Mouse (Mus musculus): Measurements from ENCODE around the gene Epha1. TPM values are rescaled to one million over a fixed set of nuclear protein-coding genes. Genes with fewer than 3 reads are reported as not detected.
A peak's percentile ranks its signal among the peaks of the same experiment; 100 is the strongest.

Gene Epha1
- polyA plus RNA-seq, 1 experiment from 2014 or later, result 0.27 TPM

GRCm38 (mm10) chr6:42376016-42376415 lies 2.9 kb upstream of the Epha1 start:
- 57% methylated on average over 4 of the region's 4 CpGs for WGBS
- no peaks in the 10 kb centered on the region for H3K36me3 ChIP-seq (ENCODE audit: control insufficient read depth, insufficient read depth)
- ATAC-seq, result no peak
- H3K9ac ChIP-seq (replicated peaks; ENCODE audit: low read depth, low read length), result no peak overlapping the region
- no peak overlapping the region for H3K27ac ChIP-seq (ENCODE audit: low read length)
- no peak overlapping the region for H3K4me3 ChIP-seq (replicated peaks; ENCODE audit: low read length)
- H3K27me3 ChIP-seq (replicated peaks; ENCODE audit: control insufficient read depth, insufficient read depth, low read length), result no peaks in the 10 kb centered on the region; the same call in 1 of the 2 replicates
- H3K9me3 ChIP-seq (ENCODE audit: control insufficient read depth, low read length), result no peaks in the 10 kb centered on the region
- H3K4me1 ChIP-seq (replicated peaks; ENCODE audit: control insufficient read depth, insufficient read depth, low read length), result peaks cover 10% of the 10 kb centered on the region
- H3K4me2 ChIP-seq (ENCODE audit: low read length), result no peak overlapping the region

DNA sequence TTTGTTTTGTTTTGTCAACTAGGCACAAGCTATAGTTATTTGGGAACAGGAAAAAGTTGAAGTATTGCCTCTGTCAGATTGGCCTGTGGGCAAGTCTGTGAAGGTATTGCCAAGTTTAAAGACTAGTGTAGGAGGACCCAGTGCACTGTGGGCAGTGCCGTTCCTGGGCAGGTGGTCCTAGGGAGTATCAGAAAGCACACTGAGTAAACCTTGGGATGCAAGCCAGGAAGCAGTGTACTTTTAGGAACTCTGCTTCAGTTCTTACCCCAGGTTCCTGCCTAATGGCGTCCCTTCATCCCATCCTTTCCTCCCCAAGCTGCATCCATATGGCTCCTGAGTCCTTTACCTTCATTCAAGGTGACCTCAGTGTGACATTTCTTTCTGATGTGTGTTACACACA lies 2.1 kb upstream of the Epha1 start:
- H3K9me3 ChIP-seq (ENCODE audit: control insufficient read depth, low read length), result no peaks in the 10 kb centered on the region
- 68% methylated on average over 2 of the region's 2 CpGs for WGBS
- H3K9ac ChIP-seq (replicated peaks; ENCODE audit: low read depth, low read length), result no peak overlapping the region
- H3K36me3 ChIP-seq (ENCODE audit: control insufficient read depth, insufficient read depth), result no peaks in the 10 kb centered on the region
- peaks cover 10% of the 10 kb centered on the region for H3K4me1 ChIP-seq (replicated peaks; ENCODE audit: control insufficient read depth, insufficient read depth, low read length)
- ATAC-seq, result no peak
- H3K4me2 ChIP-seq (ENCODE audit: low read length), result no peak overlapping the region
- H3K4me3 ChIP-seq (replicated peaks; ENCODE audit: low read length), result no peak overlapping the region
- H3K27ac ChIP-seq (ENCODE audit: low read length), result no peak overlapping the region
- H3K27me3 ChIP-seq (replicated peaks; ENCODE audit: control insufficient read depth, insufficient read depth, low read length), result no peaks in the 10 kb centered on the region; the same call in 1 of the 2 replicates

- H3K4me2 ChIP-seq (ENCODE audit: low read length), result no peak overlapping the region
- no peak overlapping the region for H3K9ac ChIP-seq (replicated peaks; ENCODE audit: low read depth, low read length)
- ATAC-seq, result no peak
- no peaks in the 10 kb centered on the region for H3K36me3 ChIP-seq (ENCODE audit: control insufficient read depth, insufficient read depth)
- WGBS, result 62% methylated on average over 4 of the region's 4 CpGs
- no peak overlapping the region for H3K27ac ChIP-seq (ENCODE audit: low read length)
- H3K4me1 ChIP-seq (replicated peaks; ENCODE audit: control insufficient read depth, insufficient read depth, low read length), result peaks cover 10% of the 10 kb centered on the region
- no peaks in the 10 kb centered on the region; the same call in 1 of the 2 replicates for H3K27me3 ChIP-seq (replicated peaks; ENCODE audit: control insufficient read depth, insufficient read depth, low read length)
- no peak overlapping the region for H3K4me3 ChIP-seq (replicated peaks; ENCODE audit: low read length)
- no peaks in the 10 kb centered on the region for H3K9me3 ChIP-seq (ENCODE audit: control insufficient read depth, low read length)
Measured at GRCm38 (mm10) chr6:42374701-42375100, 1.6 kb upstream of the Epha1 start.

GRCm38 (mm10) chr6:42373669-42374430 lies 782 bp upstream of the Epha1 start:
- no peaks in the 10 kb centered on the region; the same call in 1 of the 2 replicates for H3K27me3 ChIP-seq (replicated peaks; ENCODE audit: control insufficient read depth, insufficient read depth, low read length)
- 0 out of 2 replicates have a peak, but pooled peaks have one; percentile 6 for ATAC-seq
- no peaks in the 10 kb centered on the region for H3K36me3 ChIP-seq (ENCODE audit: control insufficient read depth, insufficient read depth)
- H3K9ac ChIP-seq (replicated peaks; ENCODE audit: low read depth, low read length), result no peak overlapping the region
- peak overlapping the region; percentile 69 for H3K4me2 ChIP-seq (ENCODE audit: low read length)
- H3K27ac ChIP-seq (ENCODE audit: low read length), result no peak overlapping the region
- H3K4me3 ChIP-seq (replicated peaks; ENCODE audit: low read length), result peak overlapping the region; percentile 37
- H3K4me1 ChIP-seq (replicated peaks; ENCODE audit: control insufficient read depth, insufficient read depth, low read length), result peaks cover 10% of the 10 kb centered on the region
- H3K9me3 ChIP-seq (ENCODE audit: control insufficient read depth, low read length), result no peaks in the 10 kb centered on the region
- 42% methylated on average over 7 of the region's 7 CpGs for WGBS

DNA sequence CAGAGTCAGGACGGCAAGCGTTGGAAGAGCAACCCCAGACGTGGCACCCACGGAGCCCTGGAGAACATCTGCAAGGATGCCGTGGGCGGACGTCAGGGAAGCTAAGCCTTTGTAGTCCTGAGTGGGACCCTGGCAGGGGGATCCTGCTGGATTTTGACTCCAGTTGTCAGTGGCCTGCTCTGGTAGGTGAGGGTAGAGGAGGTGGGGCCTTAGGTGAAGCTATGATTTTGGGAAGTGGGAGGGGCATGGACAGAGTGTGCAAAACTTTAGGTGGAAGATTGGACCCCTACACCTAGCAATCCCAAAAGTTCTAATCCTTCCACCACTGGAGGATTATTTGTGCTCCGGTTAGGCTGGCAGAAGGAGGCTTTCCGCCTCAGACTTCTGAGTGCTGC lies 650 bp downstream of the Epha1 start:
- Histone ChIP-seq H3K4me1 (replicated peaks; ENCODE audit: control insufficient read depth, insufficient read depth, low read length) (peaks cover 10% of the 10 kb centered on the region), H3K4me2 (ENCODE audit: low read length) (no peak overlapping the region), H3K27me3 (replicated peaks; ENCODE audit: control insufficient read depth, insufficient read depth, low read length) (no peaks in the 10 kb centered on the region; the same call in 1 of the 2 replicates), H3K36me3 (ENCODE audit: control insufficient read depth, insufficient read depth) (no peaks in the 10 kb centered on the region), H3K27ac (ENCODE audit: low read length) (no peak overlapping the region), H3K4me3 (replicated peaks; ENCODE audit: low read length) (no peak overlapping the region), H3K9me3 (ENCODE audit: control insufficient read depth, low read length) (no peaks in the 10 kb centered on the region), H3K9ac (replicated peaks; ENCODE audit: low read depth, low read length) (no peak overlapping the region)
- ATAC-seq, result no peak
- WGBS, result 22% methylated on average over 9 of the region's 9 CpGs

- Histone ChIP-seq H3K36me3 (ENCODE audit: control insufficient read depth, insufficient read depth) (no peaks in the 10 kb centered on the region), H3K4me2 (ENCODE audit: low read length) (no peak overlapping the region), H3K4me1 (replicated peaks; ENCODE audit: control insufficient read depth, insufficient read depth, low read length) (peaks cover 10% of the 10 kb centered on the region), H3K27me3 (replicated peaks; ENCODE audit: control insufficient read depth, insufficient read depth, low read length) (no peaks in the 10 kb centered on the region; the same call in 1 of the 2 replicates), H3K27ac (ENCODE audit: low read length) (no peak overlapping the region), H3K9ac (replicated peaks; ENCODE audit: low read depth, low read length) (no peak overlapping the region), H3K4me3 (replicated peaks; ENCODE audit: low read length) (no peak overlapping the region), H3K9me3 (ENCODE audit: control insufficient read depth, low read length) (no peaks in the 10 kb centered on the region)
- 8% methylated on average over 3 of the region's 3 CpGs for WGBS
- ATAC-seq, result no peak
Measured at GRCm38 (mm10) chr6:42372001-42372400, 1.1 kb downstream of the Epha1 start.

DNA sequence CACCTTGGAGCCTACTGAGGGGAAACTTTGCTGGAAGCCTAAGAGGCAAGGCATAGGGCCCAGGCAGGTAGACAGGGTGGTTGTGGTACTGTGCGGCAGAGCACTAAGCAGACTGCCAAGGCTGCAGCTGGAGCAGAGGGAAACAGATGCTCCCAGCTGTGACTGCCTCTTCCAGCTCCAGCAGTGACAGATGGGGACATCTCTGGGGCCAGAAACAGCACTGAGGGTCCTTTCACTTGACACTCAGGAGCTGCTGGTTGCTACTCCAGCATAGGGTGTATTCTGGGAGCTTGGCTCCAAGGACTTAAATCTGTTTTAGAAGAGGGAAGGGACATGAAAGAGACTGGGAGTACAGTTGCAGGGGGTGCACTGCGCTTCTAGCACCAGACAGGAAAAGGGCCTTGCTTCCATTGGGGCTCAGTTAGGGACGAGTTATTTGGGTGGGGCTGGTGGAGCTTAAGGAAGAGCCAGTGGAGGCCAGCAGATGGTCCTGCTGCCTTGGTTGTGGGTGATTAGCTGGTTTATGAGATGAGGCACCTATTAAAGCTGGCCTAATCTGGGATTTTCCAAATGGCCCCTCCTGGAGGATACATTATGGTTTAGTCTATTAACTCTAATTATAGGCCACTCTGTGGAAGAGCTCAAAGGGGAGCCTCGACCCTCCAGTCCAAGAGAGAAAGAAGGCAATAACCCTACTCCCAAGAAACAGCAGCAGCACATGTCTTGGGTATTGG lies 2.3 kb downstream of the Epha1 start:
- Histone ChIP-seq H3K4me1 (replicated peaks; ENCODE audit: control insufficient read depth, insufficient read depth, low read length) (peaks cover 10% of the 10 kb centered on the region), H3K36me3 (ENCODE audit: control insufficient read depth, insufficient read depth) (no peaks in the 10 kb centered on the region), H3K4me3 (replicated peaks; ENCODE audit: low read length) (no peak overlapping the region), H3K27ac (ENCODE audit: low read length) (no peak overlapping the region), H3K9me3 (ENCODE audit: control insufficient read depth, low read length) (no peaks in the 10 kb centered on the region), H3K4me2 (ENCODE audit: low read length) (no peak overlapping the region), H3K27me3 (replicated peaks; ENCODE audit: control insufficient read depth, insufficient read depth, low read length) (no peaks in the 10 kb centered on the region; the same call in 1 of the 2 replicates), H3K9ac (replicated peaks; ENCODE audit: low read depth, low read length) (no peak overlapping the region)
- WGBS, result 42% methylated on average over 4 of the region's 4 CpGs
- no peak for ATAC-seq

DNA sequence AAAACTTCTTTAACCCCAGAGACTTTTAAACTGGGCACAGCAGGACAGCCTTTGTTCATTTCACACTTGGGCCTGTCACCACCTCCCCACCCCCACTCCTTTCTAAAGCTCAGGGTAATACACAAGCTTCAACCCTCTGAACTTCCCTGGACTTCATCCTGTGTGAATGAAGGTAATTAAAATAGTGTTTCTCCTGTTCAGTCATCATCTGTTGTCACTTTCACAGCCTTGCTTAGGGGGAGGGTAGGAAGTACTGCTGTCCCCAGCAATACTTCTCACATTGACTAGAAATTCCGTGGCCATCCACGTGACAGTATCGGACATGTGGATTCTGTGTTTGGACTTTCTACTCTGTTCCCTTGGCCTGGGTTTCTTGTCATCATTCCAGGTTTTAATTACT lies 3.2 kb downstream of the Epha1 start:
- Histone ChIP-seq H3K4me3 (replicated peaks; ENCODE audit: low read length) (no peak overlapping the region), H3K4me1 (replicated peaks; ENCODE audit: control insufficient read depth, insufficient read depth, low read length) (peaks cover 10% of the 10 kb centered on the region), H3K9me3 (ENCODE audit: control insufficient read depth, low read length) (no peaks in the 10 kb centered on the region), H3K36me3 (ENCODE audit: control insufficient read depth, insufficient read depth) (no peaks in the 10 kb centered on the region), H3K9ac (replicated peaks; ENCODE audit: low read depth, low read length) (no peak overlapping the region), H3K27ac (ENCODE audit: low read length) (no peak overlapping the region), H3K27me3 (replicated peaks; ENCODE audit: control insufficient read depth, insufficient read depth, low read length) (no peaks in the 10 kb centered on the region; the same call in 1 of the 2 replicates), H3K4me2 (ENCODE audit: low read length) (no peak overlapping the region)
- 7% methylated on average over 3 of the region's 3 CpGs for WGBS
- peak; percentile 18 for ATAC-seq

GRCm38 (mm10) chr6:42365215-42365614 lies 7.9 kb downstream of the Epha1 start:
- ATAC-seq, result no peak
- Histone ChIP-seq H3K27me3 (replicated peaks; ENCODE audit: control insufficient read depth, insufficient read depth, low read length) (no peaks in the 10 kb centered on the region), H3K4me1 (replicated peaks; ENCODE audit: control insufficient read depth, insufficient read depth, low read length) (no peaks in the 10 kb centered on the region), H3K4me3 (replicated peaks; ENCODE audit: low read length) (no peak overlapping the region), H3K36me3 (ENCODE audit: control insufficient read depth, insufficient read depth) (no peaks in the 10 kb centered on the region), H3K9me3 (ENCODE audit: control insufficient read depth, low read length) (no peaks in the 10 kb centered on the region), H3K4me2 (ENCODE audit: low read length) (no peak overlapping the region), H3K27ac (ENCODE audit: low read length) (no peak overlapping the region), H3K9ac (replicated peaks; ENCODE audit: low read depth, low read length) (no peak overlapping the region)
- 90% methylated on average over 6 of the region's 6 CpGs for WGBS

Data from forebrain, embryonic 16.5 days (tissue).